ENCODE assay signal across 27 mouse cellular contexts in the genomic region with DNA sequence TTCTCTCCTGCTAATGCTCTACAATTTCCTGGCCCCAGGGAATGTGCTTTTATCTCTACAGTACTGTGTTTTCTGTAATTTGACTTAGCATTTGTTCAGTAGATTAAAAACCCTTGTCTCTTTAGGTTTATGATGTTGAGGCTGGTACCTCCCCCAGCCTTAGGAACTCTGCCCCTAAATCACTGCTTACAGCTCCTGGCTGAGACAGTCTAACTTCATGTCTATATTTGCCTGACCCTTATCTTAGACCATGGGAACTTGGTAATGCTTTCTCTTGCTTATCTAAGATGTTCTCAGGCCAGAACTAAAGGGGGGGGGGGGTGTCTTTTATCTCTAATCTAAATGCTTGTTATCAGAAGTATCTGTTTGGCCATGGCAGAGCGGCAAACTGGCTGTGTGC.
A peak's percentile ranks its signal among the peaks of the same experiment; 100 is the strongest.
DNase-seq lines count a peak whose midpoint lies in the region; ATAC-seq and TF ChIP-seq lines count a peak whose summit lies in the region.
"Had no signal": no experiment of that assay in that cellular context is flagged by ENCODE, and none has a peak within 500 bp of the region (broad histone marks: within the 10 kb centered on the region; RNA-seq: fewer than 3 reads in every experiment).

No protein-coding gene starts in this region.

- DNase-seq in embryonic facial prominence, embryonic 14.5 days (ENCODE audit: low spot score) = peak; percentile 41
- DNase-seq in embryonic facial prominence, embryonic 10.5 days (ENCODE audit: low spot score) = no peak
- no peak for DNase-seq in kidney, adult 9 months
- peak; percentile 25 for DNase-seq in brain, embryonic 14.5 days (ENCODE audit: low read depth)
- peak; percentile 5 for DNase-seq in yolk sac, embryonic 10.5 days (ENCODE audit: low spot score)
- no peak for DNase-seq in left cerebral cortex, adult 2 months (ENCODE audit: extremely low spot score in 1 of 2, low spot score in 2 of 2)
- DNase-seq: adrenal gland, postnatal 14 days; cerebellum, adult 18-20 months; cerebellum, postnatal 10 days; gastrocnemius, postnatal 10 days; kidney, postnatal 10 days; left cerebral cortex, postnatal 4 days; liver, postnatal 0 days; lung, postnatal 10 days; right cerebral cortex, adult 18-20 months; spleen, adult 18-20 months; thymus, postnatal 14 days had no signal

- H3K27me3 ChIP-seq in embryonic facial prominence, embryonic 14.5 days (replicated peaks; ENCODE audit: control insufficient read depth, insufficient read depth, low read length) = no peaks in the 10 kb centered on the region
- no peaks in the 10 kb centered on the region for H3K27me3 ChIP-seq in embryonic facial prominence, embryonic 10.5 days (replicated peaks; ENCODE audit: low read depth, poor library complexity, severe bottlenecking)
- H3K27me3 ChIP-seq in kidney, embryonic 16.5 days (ENCODE audit: insufficient read depth, low read length) = no peaks in the 10 kb centered on the region
- H3K27me3 ChIP-seq: embryonic facial prominence, embryonic 13.5 days; forebrain, embryonic 12.5 days; heart, embryonic 15.5 days; liver, embryonic 12.5 days; neural tube, embryonic 12.5 days had no signal

- no peak for TF ChIP-seq POLR2A in brain, embryonic 14.5 days (IDR thresholded peaks at IDR 0.05; ENCODE audit: borderline replicate concordance, extremely low read depth, insufficient read depth, insufficient read length, poor library complexity, severe bottlenecking)

- ATAC-seq in embryonic facial prominence, embryonic 14.5 days (ENCODE audit: low read depth) = no peak
- ATAC-seq in kidney, embryonic 16.5 days (ENCODE audit: low FRiP score, low TSS enrichment) = peak; percentile 77
- ATAC-seq: CD4-positive, CD25-positive, alpha-beta regulatory T cell, adult 4 months; hindbrain, embryonic 16.5 days; liver, embryonic 12.5 days; liver, postnatal 0 days; midbrain, embryonic 16.5 days had no signal

- H3K4me1 ChIP-seq in embryonic facial prominence, embryonic 14.5 days (ENCODE audit: control insufficient read depth, insufficient read depth, low read length) = no peaks in the 10 kb centered on the region
- peaks cover 4% of the 10 kb centered on the region; the same call in 1 of the 2 replicates for H3K4me1 ChIP-seq in embryonic facial prominence, embryonic 10.5 days
- H3K4me1 ChIP-seq in kidney, embryonic 16.5 days (ENCODE audit: insufficient read depth, low read length) = peaks cover 5% of the 10 kb centered on the region; the same call in 1 of the 2 replicates
- H3K4me1 ChIP-seq: forebrain, embryonic 12.5 days; liver, embryonic 12.5 days; neural tube, embryonic 12.5 days had no signal

- WGBS in embryonic facial prominence, embryonic 14.5 days = 67% methylated on average over 1 of the region's 1 CpGs
- 79% methylated on average over 1 of the region's 1 CpGs for WGBS in embryonic facial prominence, embryonic 10.5 days
- WGBS in kidney, embryonic 16.5 days = 53% methylated on average over 1 of the region's 1 CpGs

- intact Hi-C loops in left cerebral cortex, adult 2 months (cut with DNase I) = no loop called here

- H3K9ac ChIP-seq in embryonic facial prominence, embryonic 14.5 days (ENCODE audit: low read depth, low read length) = no peak overlapping the region
- no peak overlapping the region for H3K9ac ChIP-seq in kidney, embryonic 16.5 days (replicated peaks; ENCODE audit: low read length)
- H3K9ac ChIP-seq: embryonic facial prominence, embryonic 13.5 days; forebrain, embryonic 12.5 days; heart, embryonic 15.5 days; liver, embryonic 12.5 days; liver, postnatal 0 days; neural tube, embryonic 12.5 days had no signal

- H3K36me3 ChIP-seq in embryonic facial prominence, embryonic 14.5 days (ENCODE audit: control insufficient read depth, insufficient read depth, low read length) = no peaks in the 10 kb centered on the region
- H3K36me3 ChIP-seq in embryonic facial prominence, embryonic 10.5 days (replicated peaks) = no peaks in the 10 kb centered on the region
- no peaks in the 10 kb centered on the region for H3K36me3 ChIP-seq in kidney, embryonic 16.5 days (ENCODE audit: insufficient read depth, low read length)
- H3K36me3 ChIP-seq: embryonic facial prominence, embryonic 13.5 days; forebrain, embryonic 12.5 days; heart, embryonic 15.5 days; liver, embryonic 12.5 days; neural tube, embryonic 12.5 days had no signal

- TF ChIP-seq CTCF in brain, embryonic 14.5 days (IDR thresholded peaks at IDR 0.05; ENCODE audit: borderline replicate concordance, extremely low read depth, insufficient read depth, insufficient read length) = no peak
- TF ChIP-seq CTCF in left cerebral cortex, adult 2 months (IDR thresholded peaks at IDR 0.05) = no peak

- H3K9me3 ChIP-seq in embryonic facial prominence, embryonic 14.5 days (ENCODE audit: control insufficient read depth, low read length) = peaks cover 12% of the 10 kb centered on the region
- H3K9me3 ChIP-seq in embryonic facial prominence, embryonic 10.5 days = peaks cover 6% of the 10 kb centered on the region; the same call in 1 of the 2 replicates
- H3K9me3 ChIP-seq in kidney, embryonic 16.5 days (ENCODE audit: low read length) = peaks cover 8% of the 10 kb centered on the region; the same call in 1 of the 2 replicates
- H3K9me3 ChIP-seq: heart, embryonic 15.5 days; liver, embryonic 12.5 days; neural tube, embryonic 12.5 days had no signal

- H3K27ac ChIP-seq in embryonic facial prominence, embryonic 14.5 days (replicated peaks; ENCODE audit: low read depth, low read length) = no peak overlapping the region
- H3K27ac ChIP-seq in embryonic facial prominence, embryonic 10.5 days (replicated peaks) = no peak overlapping the region
- peak overlapping the region; percentile 13; the same call in 1 of the 2 replicates for H3K27ac ChIP-seq in kidney, embryonic 16.5 days (ENCODE audit: low read length)
- no peak overlapping the region for H3K27ac ChIP-seq in left cerebral cortex, adult 2 months
- H3K27ac ChIP-seq: embryonic facial prominence, embryonic 13.5 days; forebrain, embryonic 12.5 days; heart, embryonic 15.5 days; liver, embryonic 12.5 days; macrophage; neural tube, embryonic 12.5 days had no signal

- no peak overlapping the region for H3K4me3 ChIP-seq in embryonic facial prominence, embryonic 14.5 days (ENCODE audit: low read depth, low read length)
- no peak overlapping the region for H3K4me3 ChIP-seq in embryonic facial prominence, embryonic 10.5 days
- H3K4me3 ChIP-seq in kidney, embryonic 16.5 days (ENCODE audit: low read length) = no peak overlapping the region
- no peak overlapping the region for H3K4me3 ChIP-seq in left cerebral cortex, adult 2 months
- H3K4me3 ChIP-seq: embryonic facial prominence, embryonic 13.5 days; forebrain, embryonic 12.5 days; heart, embryonic 15.5 days; liver, embryonic 12.5 days; neural tube, embryonic 12.5 days had no signal

- H3K4me2 ChIP-seq in embryonic facial prominence, embryonic 14.5 days (ENCODE audit: low read depth, low read length) = no peak overlapping the region
- H3K4me2 ChIP-seq in kidney, embryonic 16.5 days (replicated peaks; ENCODE audit: low read depth, low read length) = no peak overlapping the region
- H3K4me2 ChIP-seq: embryonic facial prominence, embryonic 13.5 days; forebrain, embryonic 12.5 days; heart, embryonic 15.5 days; liver, embryonic 12.5 days; neural tube, embryonic 12.5 days had no signal

Comparison
In these comparisons a context has a peak if more than half of its experiments do, and no peak if none do; other contexts are left out.
1. DNase-seq: peak in embryonic facial prominence, embryonic 14.5 days (single experiment), brain, embryonic 14.5 days (single experiment) and yolk sac, embryonic 10.5 days (single experiment); none in embryonic facial prominence, embryonic 10.5 days (single experiment), kidney, adult 9 months (single experiment) and left cerebral cortex, adult 2 months (0 of 2).